Mouse (Mus musculus): ENCODE results near the gene Ppp2r3a. TPM values are rescaled to one million over a fixed set of nuclear protein-coding genes. Genes with fewer than 3 reads are reported as not detected.

Gene Ppp2r3a
- polyA plus RNA-seq, 1 experiment from 2014 or later, result 40.0 TPM

Other genes starting within 250 kb of the Ppp2r3a start
- gene Pccb, start 216.9 kb downstream of the Ppp2r3a start, polyA plus RNA-seq (2014; fragmentation: Nextera tagmentation; extraction: Ambion mirVana), result 25.8 and 26.8 TPM in 2 replicates
- 7.2 and 12.5 TPM in 2 replicates for gene Msl2, start 177.7 kb downstream of the Ppp2r3a start, polyA plus RNA-seq (2014; fragmentation: Nextera tagmentation; extraction: Ambion mirVana)